Mouse (Mus musculus) thymus, adult 2 months (tissue): ENCODE measurements around the gene Vac14. TPM values are rescaled to one million over a fixed set of nuclear protein-coding genes. Genes with fewer than 3 reads are reported as not detected.

Experiments used
- DNase-seq: peaks from one replicate; pipeline ENCODE4 v3.0.0; 2021
- H3K27ac ChIP-seq: fragments of 200-500 bp; 2 replicates; pipeline ENCODE4 v1.5.1; 2012; ENCODE audit warnings: low read length, control low read depth; ENCODE audit not compliant: control insufficient read depth, insufficient read depth
- H3K27me3 ChIP-seq: fragments of 200-500 bp; 2 replicates; pipeline ENCODE4 v1.6.1; 2012; ENCODE audit warnings: mild to moderate bottlenecking, low read length, moderate library complexity, mixed read lengths; ENCODE audit not compliant: control insufficient read depth, insufficient read depth
- H3K36me3 ChIP-seq: fragments of 200-500 bp; 2 replicates; pipeline ENCODE4 v1.6.1; 2012; ENCODE audit warnings: mild to moderate bottlenecking, low read length, moderate library complexity; ENCODE audit not compliant: control insufficient read depth, insufficient read depth
- H3K4me1 ChIP-seq: fragments of 200-500 bp; replicated peaks from 2 replicates; pipeline ENCODE4 v1.6.1; 2012; ENCODE audit warnings: low read length; ENCODE audit not compliant: control insufficient read depth, insufficient read depth
- H3K4me3 ChIP-seq: fragments of 200-500 bp; 2 replicates; pipeline ENCODE4 v1.5.1; 2012; ENCODE audit warnings: mild to moderate bottlenecking, low read length, control low read depth, moderate library complexity; ENCODE audit not compliant: control insufficient read depth, insufficient read depth
- CTCF ChIP-seq: fragments of 200-500 bp; IDR thresholded peaks from 2 replicates; pipeline ENCODE4 v1.5.1; 2012; ENCODE audit warnings: mild to moderate bottlenecking, control low read depth, low read length, moderate library complexity, borderline replicate concordance; ENCODE audit not compliant: control insufficient read depth, poor library complexity, insufficient read depth; ENCODE audit errors: extremely low read depth
- POLR2A ChIP-seq: fragments of 200-500 bp; IDR thresholded peaks from 2 replicates; pipeline ENCODE4 v1.6.1; 2012; ENCODE audit warnings: mild to moderate bottlenecking, low read length, control low read depth, moderate library complexity; ENCODE audit not compliant: control insufficient read depth, poor library complexity, insufficient read depth; ENCODE audit errors: extremely low read depth
- WGBS: fragments of 180-500 bp; shearing (Covaris S2); methylation state at CpG from one replicate; pipeline ENCODE4 v1.1.7; 2018; 5-methylcytosine and 5-hydroxymethylcytosine counted together
- polyA plus RNA-seq: library from polyadenylated mRNA; depleted of rRNA; stranded (reverse); fragments of >200 nt; gene quantifications from 2 replicates; pipeline ENCODE4 v1.2.3, GENCODE M21; 2012

The Vac14 gene
- polyA plus RNA-seq, 1 experiment: 59.4 TPM

- no peaks in the 10 kb centered on the region for H3K36me3 ChIP-seq
Observed at GRCm38 (mm10) chr8:110696051-110696450, 77.7 kb downstream of the Vac14 start.

GRCm38 (mm10) chr8:110697571-110697970 is 79.2 kb downstream of the Vac14 start:
- H3K4me1 ChIP-seq: peaks cover 2% of the 10 kb centered on the region; the same call in 1 of the 2 replicates
- TF ChIP-seq CTCF (no peak), POLR2A (no peak)
- no peak for DNase-seq
- no peak overlapping the region for H3K4me3 ChIP-seq
- no peak overlapping the region for H3K27ac ChIP-seq
- 96% methylated on average over 5 of the region's 5 CpGs for WGBS
- no peaks in the 10 kb centered on the region for H3K36me3 ChIP-seq
- no peaks in the 10 kb centered on the region for H3K27me3 ChIP-seq

More at GRCm38 (mm10) chr8:110696051-110696450, 77.7 kb downstream of the Vac14 start:
- Histone ChIP-seq H3K27me3 (no peaks in the 10 kb centered on the region), H3K4me3 (no peak overlapping the region), H3K4me1 (peaks cover 2% of the 10 kb centered on the region; the same call in 1 of the 2 replicates), H3K27ac (no peak overlapping the region)
- TF ChIP-seq CTCF (no peak), POLR2A (no peak)
- DNase-seq: no peak
- 97% methylated on average over 4 of the region's 4 CpGs for WGBS

- H3K4me1 ChIP-seq: peaks cover 2% of the 10 kb centered on the region; the same call in 1 of the 2 replicates
- TF ChIP-seq POLR2A (no peak), CTCF (no peak)
- 59% methylated on average over 1 of the region's 1 CpGs for WGBS
- no peak overlapping the region for H3K27ac ChIP-seq
- H3K36me3 ChIP-seq: no peaks in the 10 kb centered on the region
- no peak overlapping the region for H3K4me3 ChIP-seq
- no peak for DNase-seq
- no peaks in the 10 kb centered on the region for H3K27me3 ChIP-seq
Observed at GRCm38 (mm10) chr8:110698098-110698497, 79.7 kb downstream of the Vac14 start.

DNA sequence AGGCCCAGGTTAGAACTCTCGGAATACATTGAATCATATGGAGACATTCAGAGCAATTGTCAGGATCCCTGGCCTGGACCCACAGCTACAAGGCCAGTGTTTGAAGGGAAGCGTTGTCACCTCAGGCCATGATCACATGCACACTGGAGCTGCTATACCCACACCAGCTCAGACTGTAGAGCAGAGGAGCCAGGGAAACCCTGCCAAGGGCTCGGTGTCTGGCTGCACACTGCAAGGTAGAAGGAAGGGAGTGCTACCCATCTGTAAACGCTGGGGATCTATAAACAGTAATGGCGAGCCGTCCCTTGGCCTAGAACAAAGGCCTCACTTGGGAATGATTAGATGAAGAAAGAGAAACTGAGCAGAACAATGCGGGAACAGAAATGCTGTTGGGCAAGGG is 81.1 kb downstream of the Vac14 start:
- WGBS: 99% methylated on average over 7 of the region's 7 CpGs
- H3K4me3 ChIP-seq: no peak overlapping the region
- no peak for DNase-seq
- no peak for TF ChIP-seq POLR2A
- H3K4me1 ChIP-seq: peaks cover 2% of the 10 kb centered on the region; the same call in 1 of the 2 replicates
- H3K36me3 ChIP-seq: no peaks in the 10 kb centered on the region
- H3K27me3 ChIP-seq: no peaks in the 10 kb centered on the region
- H3K27ac ChIP-seq: no peak overlapping the region

DNA sequence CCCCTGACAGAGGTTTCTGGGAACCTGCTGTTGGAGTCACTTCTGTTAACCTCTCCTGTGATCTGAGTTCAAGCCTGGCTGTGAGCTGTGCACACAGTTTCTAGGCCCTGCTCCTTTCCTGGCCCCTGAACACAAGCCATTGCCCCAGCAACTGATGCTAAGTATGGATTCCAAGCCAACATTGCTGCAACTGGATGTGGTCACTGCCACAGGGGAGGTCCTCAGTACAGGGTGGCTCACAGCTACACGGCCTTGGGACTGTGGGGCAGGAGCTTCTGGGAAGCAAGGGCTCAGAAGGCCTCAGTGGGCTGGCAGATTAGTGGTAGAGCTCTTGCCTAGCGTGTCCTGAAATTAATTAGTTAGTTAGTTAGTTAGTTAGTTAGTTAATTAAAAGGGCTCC is 82.2 kb downstream of the Vac14 start:
- H3K4me1 ChIP-seq: peaks cover 2% of the 10 kb centered on the region; the same call in 1 of the 2 replicates

GRCm38 (mm10) chr8:110702636-110703459 is 84.5 kb downstream of the Vac14 start:
- peaks cover 2% of the 10 kb centered on the region; the same call in 1 of the 2 replicates for H3K4me1 ChIP-seq

More for the DNA sequence above, 82.2 kb downstream of the Vac14 start:
- 92% methylated on average over 2 of the region's 2 CpGs for WGBS
- no peak for DNase-seq
- no peak for TF ChIP-seq POLR2A
- no peak for TF ChIP-seq CTCF
- H3K4me3 ChIP-seq: no peak overlapping the region
- H3K27ac ChIP-seq: no peak overlapping the region
- no peaks in the 10 kb centered on the region for H3K27me3 ChIP-seq
- H3K36me3 ChIP-seq: no peaks in the 10 kb centered on the region

GRCm38 (mm10) chr8:110703460-110704061 is 85.2 kb downstream of the Vac14 start:
- H3K27ac ChIP-seq: no peak overlapping the region; the same call in 1 of the 2 replicates
- H3K4me1 ChIP-seq: no peaks in the 10 kb centered on the region; the same call in 1 of the 2 replicates
- TF ChIP-seq CTCF: no peak
- no peak for TF ChIP-seq POLR2A
- H3K36me3 ChIP-seq: no peaks in the 10 kb centered on the region
- DNase-seq: no peak
- no peak overlapping the region for H3K4me3 ChIP-seq
- H3K27me3 ChIP-seq: no peaks in the 10 kb centered on the region
- 85% methylated on average over 9 of the region's 9 CpGs for WGBS

More at GRCm38 (mm10) chr8:110702636-110703459, 84.5 kb downstream of the Vac14 start:
- TF ChIP-seq POLR2A: no peak
- no peak for DNase-seq
- no peak overlapping the region for H3K4me3 ChIP-seq
- 90% methylated on average over 9 of the region's 9 CpGs for WGBS
- H3K27ac ChIP-seq: peak overlapping the region; percentile 27; the same call in 1 of the 2 replicates
- no peaks in the 10 kb centered on the region for H3K36me3 ChIP-seq
- H3K27me3 ChIP-seq: no peaks in the 10 kb centered on the region
